Mouse (Mus musculus): Measurements from ENCODE around the gene Jdp2.

DNA sequence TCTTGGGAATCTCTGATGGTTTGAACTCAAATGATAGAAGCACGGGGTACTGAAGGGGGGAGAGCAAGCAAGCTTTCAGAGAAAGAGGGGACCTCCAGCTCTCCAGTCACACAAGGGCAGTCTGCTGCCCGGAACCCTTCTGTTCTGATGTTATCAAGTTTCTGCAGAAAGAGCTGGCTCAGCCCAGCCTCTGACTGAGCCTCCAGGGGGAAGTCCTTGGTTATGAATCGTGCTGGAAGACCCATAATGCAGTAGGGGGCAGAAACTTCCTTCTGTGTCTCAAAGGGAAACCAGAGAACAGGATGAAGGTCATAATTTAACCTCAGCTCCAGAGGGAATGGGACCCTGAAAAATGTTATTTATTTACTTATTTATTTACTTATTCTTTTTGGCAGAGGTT is 71.3 kb downstream of the Jdp2 start:
- TF ChIP-seq CTCF (IDR thresholded peaks at IDR 0.05; ENCODE audit: borderline replicate concordance, insufficient read depth, low read depth, low read length) (no peak), POLR2A (IDR thresholded peaks at IDR 0.05; ENCODE audit: borderline replicate concordance, insufficient read depth, low read length) (no peak)
